Mouse (Mus musculus): ENCODE measurements at regions not wholly inside any gene's neighbourhood (a gene's known extent, or its start where the extent isn't known, plus 50 kb on each side); places are given as distances from the start of the nearest gene placed in this dataset.

DNA sequence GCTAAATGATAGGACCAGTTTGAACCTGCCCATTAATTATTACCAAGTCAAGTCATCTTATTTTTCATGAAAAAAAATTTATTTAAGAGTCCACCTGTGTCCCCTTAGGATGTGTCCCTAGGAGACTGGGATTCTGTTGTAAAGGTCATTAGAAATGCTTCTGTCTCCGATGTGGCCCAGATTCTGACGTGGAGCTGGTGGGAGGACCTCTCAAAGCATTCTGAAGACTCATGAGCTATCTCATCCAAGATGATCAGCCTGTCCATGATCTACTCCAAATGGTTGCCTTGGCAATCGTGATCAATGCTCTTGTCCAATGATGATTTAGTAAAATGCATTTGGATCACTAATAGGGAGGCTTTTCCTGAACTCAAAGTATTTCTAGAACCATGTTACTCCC is 163.4 kb upstream of the Gm5148 start:
- DNase-seq (ENCODE audit: low spot score in 2 of 2) = no peak

DNA sequence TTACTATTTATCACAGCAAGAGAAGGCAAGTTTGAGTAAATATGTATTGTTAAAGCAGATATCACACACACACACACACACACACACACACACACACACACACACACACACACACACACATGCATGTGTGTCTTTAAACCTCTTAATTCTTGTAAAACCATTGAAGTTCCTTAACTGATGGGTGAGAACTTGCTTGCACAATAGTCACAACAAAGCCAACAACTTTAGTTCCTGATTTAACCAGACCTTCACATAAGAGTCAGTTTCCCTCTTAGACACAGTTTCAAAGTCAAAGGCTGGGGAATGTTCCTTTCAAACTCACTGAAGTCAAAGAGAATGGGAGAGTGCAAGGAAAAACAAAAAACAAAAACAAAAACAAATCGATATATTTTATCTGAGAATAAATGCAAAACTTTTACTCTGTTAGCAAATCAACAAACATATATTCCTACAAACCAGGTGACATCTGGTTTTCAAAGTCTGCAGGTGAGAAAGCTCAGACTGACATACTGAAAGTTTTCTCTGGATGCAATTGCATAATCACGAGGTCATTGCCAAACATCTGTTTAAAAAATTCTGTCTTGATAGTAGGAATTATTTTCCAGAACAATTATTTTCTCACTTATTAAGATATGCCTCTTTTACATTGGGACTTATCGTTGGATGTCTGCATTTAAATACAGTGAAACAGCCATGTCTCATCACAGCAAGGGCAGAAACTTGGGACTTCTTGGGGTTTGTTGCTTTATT is 162.6 kb upstream of the Gm5148 start:
- no peak for DNase-seq (ENCODE audit: low spot score in 2 of 2)

DNA sequence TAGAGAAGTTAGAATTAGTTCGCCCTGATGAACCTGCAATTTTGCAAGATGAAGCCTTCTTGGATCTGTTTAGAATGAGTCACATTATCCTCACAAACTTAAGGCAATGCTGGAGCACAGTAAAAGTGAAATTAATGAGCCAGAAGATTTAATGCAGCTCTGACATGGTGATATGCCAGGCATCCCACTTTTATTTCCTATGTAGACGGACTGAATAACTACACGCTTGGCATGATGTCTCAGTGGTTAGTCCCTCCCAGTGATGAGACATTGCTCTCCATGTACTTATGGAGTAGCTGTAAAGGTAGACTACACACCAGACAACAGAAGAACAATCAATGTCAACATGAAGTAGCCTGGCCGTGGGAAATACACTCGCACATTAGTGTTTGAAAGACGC is 161.5 kb upstream of the Gm5148 start:
- DNase-seq (ENCODE audit: low spot score in 2 of 2) = no peak

DNA sequence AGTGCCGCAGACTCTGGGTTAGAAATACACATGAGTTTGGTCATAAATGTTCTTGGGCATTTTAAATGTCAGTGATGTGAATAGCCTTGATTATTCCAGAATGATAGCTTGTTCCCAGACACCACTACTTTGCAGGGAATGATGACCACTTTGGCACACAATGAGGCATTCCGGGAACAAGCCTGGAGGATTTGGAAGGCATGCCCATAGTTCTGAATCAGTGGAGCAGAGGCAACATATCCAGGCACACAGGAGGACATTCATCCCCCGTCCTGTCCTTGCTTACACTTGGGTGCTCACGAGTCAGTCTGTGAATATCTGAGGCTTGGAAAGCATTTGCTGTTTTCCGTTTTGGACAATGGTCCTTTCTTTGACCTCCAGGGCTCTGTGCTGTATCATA is 158.1 kb upstream of the Gm5148 start:
- DNase-seq (ENCODE audit: low spot score in 2 of 2) = no peak

DNA sequence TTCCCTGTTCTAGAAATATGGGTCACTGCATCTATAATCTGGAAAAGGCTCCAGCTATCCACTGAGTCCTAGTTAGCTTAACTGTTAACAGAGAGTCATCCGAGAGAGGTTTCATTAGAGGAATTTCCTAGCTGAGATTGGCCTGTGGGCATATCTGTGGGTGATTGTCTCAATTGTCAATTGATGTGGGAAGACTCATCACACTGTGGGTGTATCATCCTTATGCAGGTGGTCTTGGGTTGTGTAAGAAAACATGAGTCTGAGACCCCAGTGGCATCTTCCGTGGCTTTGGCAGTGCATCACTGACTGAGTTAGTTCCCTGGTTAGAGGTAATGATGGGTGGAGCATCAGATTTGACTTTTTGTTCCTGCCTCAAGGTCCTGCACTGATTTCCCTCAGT is 156.7 kb upstream of the Gm5148 start:
- no peak for DNase-seq (ENCODE audit: low spot score in 2 of 2)

DNA sequence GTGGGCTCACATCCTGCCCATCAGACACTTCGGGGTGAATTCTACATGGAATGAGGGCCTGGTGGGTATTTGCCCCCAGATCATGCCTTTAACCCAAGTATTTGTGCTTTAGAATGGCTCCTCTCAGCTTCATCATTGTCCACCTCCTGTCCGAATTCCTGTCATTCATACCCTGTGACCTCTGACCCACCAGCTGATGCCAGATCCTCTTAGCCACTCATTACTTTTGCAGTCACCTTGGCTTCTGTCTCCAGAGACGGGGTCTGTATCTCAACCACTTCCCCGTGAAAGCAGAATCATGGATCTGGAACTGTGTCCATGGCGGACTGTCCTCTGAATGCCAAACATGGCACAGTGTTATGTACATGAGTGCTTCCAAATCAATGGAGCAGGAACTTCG is 154.8 kb upstream of the Gm5148 start:
- no peak for DNase-seq (ENCODE audit: low spot score in 2 of 2)

DNA sequence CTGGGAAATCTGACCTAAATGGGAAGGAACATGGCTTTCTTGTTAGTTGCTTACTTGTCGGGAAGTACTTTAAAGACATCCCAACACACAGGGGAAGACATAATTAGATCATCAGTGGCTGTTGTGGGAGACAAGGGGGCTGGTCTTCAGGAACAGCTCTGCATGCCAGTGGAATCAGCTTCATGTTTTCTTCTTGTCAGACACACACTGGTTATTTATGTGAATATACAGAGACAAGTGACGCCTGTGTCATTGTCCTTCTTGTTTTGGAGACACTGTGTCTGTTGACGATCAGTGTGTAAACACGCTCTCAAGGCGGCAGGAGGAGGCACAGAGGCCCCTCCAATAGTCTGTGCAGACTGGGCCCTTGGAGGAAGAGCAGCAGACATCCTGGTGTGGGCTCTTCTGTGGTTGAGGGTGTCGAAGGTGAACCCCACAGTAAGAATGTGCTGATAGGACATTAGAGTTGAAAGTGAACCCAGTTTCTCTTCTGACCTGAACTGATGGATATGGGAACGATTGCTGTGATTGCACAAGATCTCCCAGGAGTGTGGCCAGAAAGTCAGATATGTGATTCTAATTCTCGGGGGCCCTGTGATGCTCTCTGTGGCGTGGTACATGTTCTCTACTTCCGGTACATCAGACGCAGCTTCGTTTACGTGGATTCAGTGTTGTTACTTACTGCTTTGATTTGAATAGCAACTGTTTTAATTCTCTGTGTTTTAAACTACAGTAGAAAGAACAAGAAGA is 151.9 kb upstream of the Gm5148 start:
- DNase-seq (ENCODE audit: low spot score in 2 of 2) = no peak

DNA sequence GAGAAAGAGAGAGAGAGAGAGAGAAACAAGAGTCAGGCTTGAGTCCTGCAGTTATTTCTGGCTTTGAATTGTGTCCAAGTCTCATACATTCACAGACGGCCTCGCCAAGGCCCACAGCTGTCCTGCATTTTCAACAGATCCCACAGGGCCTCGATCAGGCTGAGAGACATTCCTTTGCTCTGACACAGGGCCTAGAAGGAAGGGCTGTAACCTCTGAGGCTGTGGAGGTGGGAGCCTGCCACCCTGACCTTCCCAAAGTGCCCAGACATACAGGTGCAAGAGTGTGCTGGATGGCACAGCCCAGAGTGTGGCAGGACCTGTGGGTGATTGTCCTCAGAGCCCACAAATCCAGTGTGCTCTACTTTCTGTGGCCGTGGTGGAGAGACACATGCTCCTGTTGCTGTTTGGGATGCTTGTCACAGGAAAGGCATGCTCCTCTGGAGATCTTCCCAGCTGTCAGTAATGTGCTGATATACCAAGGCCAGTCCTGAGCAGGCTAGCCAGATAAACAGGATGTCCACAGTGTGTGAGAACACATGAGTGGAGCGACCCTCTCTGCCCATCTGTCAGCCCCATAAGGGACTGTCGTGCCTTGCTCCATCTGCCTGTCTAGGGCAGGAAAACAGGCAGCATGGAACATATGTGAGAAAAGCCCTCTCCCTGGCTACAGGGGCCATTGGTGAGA is 151.2 kb upstream of the Gm5148 start:
- no peak for DNase-seq (ENCODE audit: low spot score in 2 of 2)

DNA sequence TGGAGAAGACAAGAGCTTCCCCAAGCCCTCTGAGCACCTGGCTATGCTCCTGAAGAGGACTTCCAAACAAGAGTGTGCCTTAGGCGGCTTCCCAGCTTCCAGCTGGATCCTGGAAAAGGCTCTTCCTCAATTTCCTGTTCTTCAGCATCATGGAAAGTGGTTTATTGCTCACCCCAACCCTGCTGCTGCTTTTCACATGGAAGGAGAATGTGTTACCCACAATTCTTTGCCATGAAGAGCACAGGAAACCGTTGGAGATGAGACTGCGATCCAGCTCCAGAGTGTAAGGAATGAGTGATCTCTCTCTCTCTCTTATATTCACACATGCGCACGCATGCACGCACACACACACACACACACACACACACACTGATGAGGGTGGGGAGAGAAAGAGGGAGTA is 150.6 kb upstream of the Gm5148 start:
- no peak for DNase-seq (ENCODE audit: low spot score in 2 of 2)

DNA sequence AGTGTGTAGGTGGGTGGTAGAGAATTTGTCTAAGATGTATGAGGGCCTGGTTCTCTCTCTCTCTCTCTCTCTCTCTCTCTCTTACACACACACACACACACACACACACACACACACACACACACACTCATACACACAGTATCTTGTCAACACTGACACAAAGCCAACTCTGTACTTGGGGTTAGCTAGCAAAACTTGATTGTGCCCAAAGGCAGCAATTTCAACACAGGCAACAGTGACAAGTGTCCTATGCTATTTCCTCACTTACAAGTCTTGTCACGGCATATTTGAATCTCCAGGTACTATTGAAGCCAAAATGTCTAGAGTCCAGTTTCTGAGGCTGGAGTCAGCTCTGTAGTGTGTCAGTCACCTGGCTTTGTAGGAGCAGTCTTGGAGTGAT is 150.1 kb upstream of the Gm5148 start:
- no peak for DNase-seq (ENCODE audit: low spot score in 2 of 2)

DNA sequence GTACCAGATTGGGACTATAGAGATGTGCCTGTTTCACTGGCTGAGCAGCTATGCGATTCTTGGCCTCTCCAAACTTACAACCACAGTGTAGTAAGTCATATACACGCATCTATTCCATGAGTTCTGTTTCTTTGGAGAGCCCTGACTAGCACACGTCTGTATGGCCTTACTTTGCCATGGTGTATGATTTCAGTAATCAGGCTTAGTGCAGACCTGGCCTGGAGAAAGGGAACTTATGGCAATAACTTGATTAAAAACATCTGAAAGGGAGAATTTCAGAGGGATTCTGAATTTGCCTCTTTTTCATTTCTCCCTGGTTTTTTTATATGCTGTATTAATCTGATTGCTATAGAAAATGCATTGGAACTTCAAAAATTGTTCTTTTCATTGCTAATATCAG is 148.0 kb upstream of the Gm5148 start:
- DNase-seq (ENCODE audit: low spot score in 2 of 2) = no peak

DNA sequence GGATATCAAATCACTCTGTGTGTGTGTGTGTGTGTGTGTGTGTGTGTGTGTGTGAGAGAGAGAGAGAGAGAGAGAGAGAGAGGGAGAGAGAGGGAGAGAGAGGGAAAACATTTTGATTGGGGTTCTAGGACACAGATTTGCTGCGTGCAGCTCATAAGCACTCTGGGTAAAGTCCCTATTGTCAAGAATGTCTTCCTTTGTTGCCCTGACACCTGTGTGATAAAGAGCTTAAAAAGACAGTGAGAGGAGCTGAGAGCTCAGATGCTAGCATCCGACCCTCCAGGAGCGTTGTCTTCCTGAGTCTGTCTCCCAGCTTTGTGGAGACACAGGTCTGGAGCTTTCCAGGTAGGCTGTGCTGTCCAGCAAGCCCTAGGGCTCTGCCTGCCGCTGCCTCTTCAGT is 146.8 kb upstream of the Gm5148 start:
- no peak for DNase-seq (ENCODE audit: low spot score in 2 of 2)

DNA sequence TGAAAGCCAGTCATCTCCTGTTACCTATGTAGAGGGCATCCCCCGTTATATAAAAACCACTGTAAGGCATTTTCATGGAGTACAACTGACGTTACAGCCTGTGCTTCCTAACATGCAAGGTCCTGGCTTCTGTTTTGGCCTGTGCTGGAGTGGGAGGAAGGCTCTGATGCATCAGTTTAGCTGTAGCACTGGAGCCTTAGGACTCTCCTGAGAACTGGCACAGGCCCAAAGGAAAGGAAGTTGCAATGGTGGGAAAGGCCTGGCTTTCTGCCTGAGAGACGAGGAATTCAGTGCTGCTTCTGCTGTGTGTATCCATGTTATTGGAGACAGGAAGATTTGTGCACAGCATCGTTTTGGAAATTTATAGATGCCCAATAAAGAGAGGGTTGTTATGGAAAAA is 144.2 kb upstream of the Gm5148 start:
- DNase-seq (ENCODE audit: low spot score in 2 of 2) = no peak

DNA sequence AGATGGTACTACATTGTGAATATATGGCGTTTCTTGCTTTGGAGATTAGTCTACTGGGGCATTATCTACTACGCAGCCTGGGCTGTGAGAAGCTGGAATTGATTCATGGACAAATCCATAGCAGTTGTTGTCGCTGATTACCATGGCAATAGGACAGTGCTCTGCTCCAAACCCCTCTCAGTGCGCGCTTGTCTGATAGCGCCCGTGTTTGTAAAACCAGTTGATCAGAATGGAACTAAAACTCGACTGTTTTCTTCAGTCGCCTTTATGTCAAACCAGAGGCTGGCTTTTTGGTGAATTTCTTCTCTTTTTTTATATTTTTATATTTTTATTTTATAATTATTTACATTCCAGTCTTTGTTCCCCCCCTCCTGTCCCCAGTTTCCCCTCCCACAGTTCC is 138.5 kb upstream of the Gm5148 start:
- no peak for DNase-seq (ENCODE audit: low spot score in 2 of 2)

DNA sequence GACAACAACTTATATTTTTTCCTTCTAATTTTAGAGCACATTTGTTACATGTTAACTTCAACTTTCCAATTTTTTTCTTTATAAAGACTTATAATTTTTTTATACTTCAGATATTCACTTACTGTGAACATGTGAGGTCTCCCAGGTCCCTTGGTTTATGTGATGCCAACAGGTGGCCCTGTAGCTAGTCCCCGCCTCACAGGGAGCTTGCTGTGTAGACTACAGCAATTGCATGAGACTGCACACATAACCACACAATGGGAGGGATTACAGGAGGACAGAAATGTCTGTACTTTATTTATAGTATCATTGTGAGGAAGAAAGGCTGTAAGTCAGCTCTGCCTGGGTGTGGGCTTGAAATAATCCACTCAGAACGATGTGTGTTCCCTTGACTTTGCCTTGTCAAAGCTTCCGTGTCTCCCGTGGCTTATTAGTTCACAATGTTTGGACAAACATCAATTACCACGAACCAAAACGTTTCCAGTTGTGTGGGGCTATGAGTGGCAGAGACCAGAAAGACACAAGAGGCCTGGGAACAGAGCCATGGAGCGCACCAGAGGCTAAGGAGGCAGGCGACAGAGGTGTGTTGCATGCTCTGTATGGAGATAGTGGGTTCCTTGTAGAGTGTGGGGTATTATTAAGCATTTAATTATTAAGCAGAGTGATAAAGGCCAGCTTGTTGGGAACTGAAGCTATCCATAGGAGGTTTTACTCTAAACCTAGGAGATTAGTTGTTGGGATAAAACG is 136.6 kb upstream of the Gm5148 start:
- no peak for DNase-seq (ENCODE audit: low spot score in 2 of 2)

DNA sequence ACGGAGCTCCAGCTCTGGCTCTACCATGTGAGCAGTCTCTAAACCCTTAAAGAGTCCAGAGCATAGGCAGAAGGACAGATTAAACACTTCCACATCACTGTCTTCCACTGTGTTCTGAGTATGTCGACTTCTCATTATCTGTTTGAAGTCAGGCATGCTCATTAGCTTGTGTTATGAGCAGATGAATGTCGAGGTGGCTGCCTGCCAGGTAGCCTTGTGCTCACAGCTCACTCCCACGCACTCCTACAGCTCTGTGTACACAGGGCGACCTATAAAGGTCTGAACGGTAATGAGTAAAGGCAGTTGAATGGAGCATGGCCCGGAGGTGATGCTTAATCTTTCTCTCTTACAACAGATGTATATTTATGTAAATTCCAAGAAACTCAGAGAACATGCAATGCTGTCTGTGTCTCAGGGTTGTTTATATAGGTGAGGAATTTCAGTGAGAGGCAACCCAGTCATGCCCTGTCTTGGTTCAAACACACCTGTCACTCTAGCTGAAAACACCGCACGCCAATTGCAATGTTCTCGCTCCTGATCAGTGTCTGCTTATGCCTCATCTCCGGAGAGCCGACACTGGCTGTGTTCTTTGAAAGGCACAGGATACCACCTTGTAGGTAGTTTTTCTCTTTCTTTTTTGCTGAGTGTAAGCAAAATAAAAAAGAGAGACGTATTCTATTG is 135.9 kb upstream of the Gm5148 start:
- DNase-seq (ENCODE audit: low spot score in 2 of 2) = peak in 1 of 2 experiments; percentile 64

DNA sequence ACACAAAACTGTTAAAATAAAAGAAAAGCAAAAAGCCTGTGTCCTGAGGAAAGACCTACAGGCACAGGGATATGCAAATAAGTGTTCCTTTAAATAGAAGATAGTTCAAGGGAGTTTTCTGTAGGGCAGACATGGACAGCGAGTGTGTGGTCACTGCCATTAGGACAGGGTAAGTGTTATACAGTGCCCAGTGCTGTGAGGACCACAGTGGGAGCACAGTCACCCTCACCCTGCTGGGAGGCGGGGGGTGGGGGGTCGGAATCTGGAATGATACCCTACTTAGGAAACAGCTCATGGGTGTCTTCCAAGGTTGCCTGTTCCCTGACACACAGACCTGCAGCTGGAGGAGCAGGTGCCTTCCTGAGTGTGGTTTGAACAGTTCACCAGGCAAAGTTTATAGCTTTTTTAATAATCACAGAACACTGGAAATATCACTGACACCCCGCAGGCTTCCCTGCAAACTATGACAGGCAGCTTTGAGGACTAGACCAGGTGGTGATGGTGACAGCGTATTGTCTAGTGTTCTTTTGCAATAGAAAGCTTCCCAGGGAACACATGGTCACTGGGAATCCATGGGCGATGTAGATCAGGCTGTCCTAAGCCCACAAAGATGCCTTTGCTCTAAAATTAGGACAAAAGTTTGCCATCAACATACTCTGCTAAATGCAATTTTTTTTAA is 134.5 kb upstream of the Gm5148 start:
- DNase-seq (ENCODE audit: low spot score in 2 of 2) = no peak

DNA sequence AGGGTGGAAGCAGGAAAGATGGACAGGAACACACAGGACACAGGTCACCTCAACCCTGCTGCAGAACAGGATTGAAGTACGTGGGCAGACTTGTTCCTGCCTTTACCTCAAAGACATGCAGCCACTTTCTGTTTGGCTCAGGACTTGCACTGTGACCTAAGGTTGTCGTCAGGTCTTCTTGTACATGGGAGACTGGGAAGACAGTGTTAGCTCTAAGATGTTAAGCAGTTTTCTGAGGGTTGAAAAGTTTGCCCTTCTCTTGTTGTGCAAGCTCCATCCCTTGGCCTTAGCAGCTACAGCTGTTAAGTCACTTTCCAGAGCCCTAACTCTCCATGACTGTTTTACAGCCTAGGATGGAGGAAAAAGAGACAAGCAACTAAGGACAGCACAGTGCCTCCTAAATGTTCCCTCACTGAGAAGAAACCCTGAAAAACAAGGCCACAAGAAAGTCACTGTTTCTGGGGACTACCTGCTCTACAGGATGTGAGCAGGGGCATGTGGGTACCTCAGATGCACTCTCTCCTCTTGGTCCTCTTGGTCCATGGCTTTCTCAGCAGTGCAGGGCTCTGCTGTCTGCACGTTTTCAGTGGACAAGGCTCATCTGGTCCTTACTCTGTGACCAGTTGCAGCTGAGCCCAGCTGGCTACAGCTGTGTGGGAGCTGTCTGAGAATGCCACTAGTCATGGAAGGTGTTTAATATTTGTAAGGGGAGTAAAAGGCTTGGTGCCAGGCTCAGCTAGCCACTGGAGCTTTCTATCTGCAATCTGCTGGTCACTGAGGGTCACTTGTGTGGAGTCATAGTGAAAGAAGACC is 122.1 kb upstream of the Gm5148 start:
- DNase-seq (ENCODE audit: low spot score in 2 of 2) = no peak

DNA sequence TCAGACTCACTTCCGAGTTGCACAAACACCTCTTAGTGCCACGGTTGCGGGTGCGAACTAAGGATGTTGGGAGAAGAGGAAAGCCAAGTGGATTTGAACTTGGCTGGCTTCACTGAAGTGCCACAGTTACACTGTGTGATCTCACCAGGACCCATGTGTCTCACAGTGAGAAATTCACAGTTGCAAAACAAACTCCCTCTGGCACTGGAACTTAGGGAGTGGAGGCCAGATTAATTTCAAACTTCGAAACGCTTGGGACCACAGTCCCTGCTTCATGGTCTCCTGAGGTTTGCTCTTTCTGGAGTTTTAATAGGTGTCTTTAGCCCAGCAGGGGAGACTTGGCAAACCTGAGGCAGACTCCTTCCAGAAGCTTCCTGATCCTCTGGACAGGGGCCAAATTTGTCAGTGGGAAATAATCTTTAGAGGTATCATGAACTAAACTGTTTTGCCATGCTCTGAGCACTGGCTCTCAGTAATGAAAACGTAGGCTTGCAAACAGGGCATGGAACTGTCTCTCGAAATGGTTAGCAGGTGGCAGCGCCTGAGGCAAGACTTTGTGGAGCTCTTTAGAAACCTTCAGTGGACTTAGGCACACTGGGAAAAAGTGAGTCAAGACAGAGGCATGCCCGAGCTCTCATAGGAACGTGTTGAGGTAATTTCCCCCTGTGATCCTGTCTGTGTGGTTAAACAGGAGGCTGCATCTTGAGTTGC is 121.2 kb upstream of the Gm5148 start:
- DNase-seq (ENCODE audit: low spot score in 2 of 2) = no peak
